In the genomic region with DNA sequence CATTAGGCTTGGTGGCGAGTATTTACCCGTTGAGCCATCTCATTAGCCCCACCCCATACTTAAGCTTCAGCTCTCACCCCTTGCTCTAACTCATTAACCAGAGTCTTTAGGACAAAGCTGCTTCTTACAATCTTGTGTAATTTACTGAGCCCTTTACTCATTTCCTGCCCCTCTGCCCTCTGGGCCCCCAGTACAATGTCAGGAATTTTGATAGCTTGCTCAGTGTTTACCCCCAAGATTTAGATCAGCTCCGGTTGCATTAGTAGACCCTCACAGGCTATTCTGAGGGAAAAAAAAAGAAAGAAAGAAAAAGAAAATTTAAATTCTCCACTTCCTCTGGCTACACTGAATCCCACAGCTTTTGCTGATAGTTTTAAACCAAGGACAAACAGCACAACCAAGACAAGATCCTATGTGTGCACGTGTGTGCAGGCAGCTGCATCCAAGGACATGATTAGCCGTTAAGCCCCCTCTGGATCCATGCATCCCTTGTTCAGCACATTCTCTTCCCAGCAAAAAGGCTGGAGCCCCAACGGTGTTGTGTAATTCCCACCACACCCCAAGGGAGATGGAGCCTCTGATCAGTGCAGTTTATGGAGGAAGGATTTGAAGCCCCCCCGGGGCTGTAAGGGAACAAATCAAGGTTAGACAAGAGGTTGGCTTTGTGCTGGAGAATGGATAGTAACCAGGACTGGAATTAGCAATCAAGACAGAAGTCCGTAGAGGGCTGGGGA, we compare ENCODE assay signal across 9 mouse cellular contexts. TPM values are rescaled to one million over a fixed set of nuclear protein-coding genes. Genes with fewer than 3 reads are reported as not detected.
DNase-seq lines count a peak whose midpoint lies in the region; ATAC-seq lines count a peak whose summit lies in the region.
"Had no signal": no experiment of that assay in that cellular context is flagged by ENCODE, and none has a peak within 500 bp of the region (broad histone marks: within the 10 kb centered on the region; RNA-seq: fewer than 3 reads in every experiment).

No protein-coding gene starts in this region.

- no peak overlapping the region for H3K4me3 ChIP-seq in heart, embryonic 10.5 days
- H3K4me3 ChIP-seq in midbrain, embryonic 13.5 days (replicated peaks), result no peak overlapping the region

- intact Hi-C loops in heart, postnatal 10 days (cut with DNase I), result no loop called here

- no peak for DNase-seq in heart, embryonic 10.5 days (ENCODE audit: low spot score)
- no peak for DNase-seq in heart, postnatal 10 days
- peak; percentile 21 for DNase-seq in ZHBTc4 (ENCODE audit: low read depth, low spot score)
- DNase-seq in hindlimb bud, embryonic 11.5 days (ENCODE audit: extremely low spot score, low read depth, low spot score), result peak; percentile 82
- DNase-seq in adipocyte (ENCODE audit: low spot score), result no peak
- no peak for DNase-seq in thymus, postnatal 14 days
- DNase-seq in cerebellum, postnatal 36 days, result no peak
- DNase-seq: heart, adult 18-20 months had no signal

- WGBS in heart, embryonic 10.5 days, result 27% methylated on average over 8 of the region's 8 CpGs
- WGBS in midbrain, embryonic 13.5 days, result 16% methylated on average over 8 of the region's 8 CpGs

- H3K36me3 ChIP-seq in heart, embryonic 10.5 days, result no peaks in the 10 kb centered on the region
- no peaks in the 10 kb centered on the region for H3K36me3 ChIP-seq in midbrain, embryonic 13.5 days

- peaks cover 19% of the 10 kb centered on the region for H3K4me1 ChIP-seq in heart, embryonic 10.5 days
- peaks cover 24% of the 10 kb centered on the region for H3K4me1 ChIP-seq in midbrain, embryonic 13.5 days (replicated peaks)

- H3K9me3 ChIP-seq in heart, embryonic 10.5 days, result no peaks in the 10 kb centered on the region
- H3K9me3 ChIP-seq in midbrain, embryonic 13.5 days, result no peaks in the 10 kb centered on the region

- peak overlapping the region; percentile 86 for H3K27ac ChIP-seq in heart, embryonic 10.5 days
- H3K27ac ChIP-seq in midbrain, embryonic 13.5 days, result peak overlapping the region; percentile 35; the same call in 1 of the 2 replicates

- no peak overlapping the region for H3K9ac ChIP-seq in midbrain, embryonic 13.5 days (replicated peaks)

- H3K27me3 ChIP-seq in heart, embryonic 10.5 days (ENCODE audit: insufficient read depth, poor library complexity, severe bottlenecking), result no peaks in the 10 kb centered on the region
- no peaks in the 10 kb centered on the region for H3K27me3 ChIP-seq in midbrain, embryonic 13.5 days

- no peak overlapping the region for H3K4me2 ChIP-seq in midbrain, embryonic 13.5 days (replicated peaks)

- peak; percentile 40 for ATAC-seq in midbrain, embryonic 13.5 days

RNA-seq across cellular contexts. Expression of a gene that starts 54.1 kb away (rescaled TPM):
- 11.4 and 20.7 TPM in 2 replicates for polyA plus RNA-seq in heart, embryonic 10.5 days (2016; fragmentation: Nextera tagmentation; extraction: Ambion mirVana)
- 1 to 10 TPM in 1 of 2 experiments, under 1 TPM in 1; 0.87 to 1.2 TPM for total RNA-seq in heart, postnatal 10 days (2021)
- 31.1 and 35.2 TPM in 2 replicates for polyA plus RNA-seq in midbrain, embryonic 13.5 days (2015; fragmentation: Nextera tagmentation; extraction: Ambion mirVana)
- total RNA-seq: heart, adult 18-20 months had no signal

RNA-seq across cellular contexts. Expression of a gene that starts 54.3 kb away (rescaled TPM):
- 198 and 307 TPM in 2 replicates for polyA plus RNA-seq in heart, embryonic 10.5 days (2016; fragmentation: Nextera tagmentation; extraction: Ambion mirVana)
- 10 to 100 TPM; 41.1 to 46.9 TPM for total RNA-seq in heart, postnatal 10 days (2021)
- polyA plus RNA-seq in midbrain, embryonic 13.5 days (2015; fragmentation: Nextera tagmentation; extraction: Ambion mirVana), result 82.9 and 87.2 TPM in 2 replicates

Comparison
In these comparisons a context has a peak if more than half of its experiments do, and no peak if none do; other contexts are left out.
1. DNase-seq: peak in ZHBTc4 (single experiment) and hindlimb bud, embryonic 11.5 days (single experiment); none in heart, embryonic 10.5 days (single experiment), heart, postnatal 10 days (0 of 2), adipocyte (single experiment), thymus, postnatal 14 days (single experiment) and cerebellum, postnatal 36 days (0 of 2).